Mouse (Mus musculus): Measurements from ENCODE around the gene Gm10318.

Gene Gm10318

DNA sequence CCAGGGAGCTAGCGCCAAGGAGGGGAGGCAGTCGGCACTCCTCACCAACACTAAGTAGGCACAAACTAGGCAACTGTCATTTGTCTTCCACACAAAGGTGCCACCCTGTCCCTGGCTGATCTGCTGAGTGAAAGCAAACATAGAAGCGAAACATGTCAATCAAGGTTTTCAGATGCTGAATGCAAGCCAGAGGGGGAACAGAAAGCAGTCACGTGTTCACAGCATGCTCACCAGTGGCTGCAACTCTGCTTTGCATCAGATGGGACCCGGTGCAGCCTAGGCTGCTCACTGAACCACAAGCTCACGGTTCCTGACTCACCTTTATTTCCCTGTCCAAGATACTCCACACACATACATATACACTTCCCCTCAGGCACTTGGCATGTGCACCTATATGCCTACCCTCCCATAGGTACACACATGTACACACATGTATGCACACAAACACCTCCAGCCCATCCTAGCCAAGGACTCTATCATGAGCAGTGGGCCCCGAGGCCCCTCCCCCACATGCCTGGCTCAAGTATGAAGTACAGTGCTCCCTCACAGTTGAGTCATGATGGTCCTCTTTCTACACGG lies 38.4 kb downstream of the Gm10318 start:
- DNase-seq (ENCODE audit: extremely low spot score, low read depth, low spot score): no peak

DNA sequence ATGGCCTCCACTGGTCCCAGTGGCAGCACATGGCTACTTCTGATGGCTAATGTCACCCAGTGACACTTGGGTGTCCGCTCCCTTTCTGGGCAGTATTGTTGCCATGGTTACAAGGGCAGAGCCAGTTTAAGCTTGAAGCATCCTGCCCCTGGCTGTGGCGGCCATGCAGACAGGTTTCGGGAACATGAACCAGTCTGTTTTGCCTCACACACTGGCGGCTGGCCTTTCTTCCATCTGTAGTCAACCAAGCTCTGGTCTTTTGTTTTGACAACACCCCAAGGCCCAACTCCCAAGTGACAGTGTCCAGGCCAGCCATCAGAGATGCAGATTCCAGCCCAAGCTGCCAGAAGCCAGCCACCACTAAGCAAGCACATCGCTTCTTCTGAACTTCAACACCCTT lies 42.9 kb downstream of the Gm10318 start:
- no peak for DNase-seq (ENCODE audit: extremely low spot score, low read depth, low spot score)

DNA sequence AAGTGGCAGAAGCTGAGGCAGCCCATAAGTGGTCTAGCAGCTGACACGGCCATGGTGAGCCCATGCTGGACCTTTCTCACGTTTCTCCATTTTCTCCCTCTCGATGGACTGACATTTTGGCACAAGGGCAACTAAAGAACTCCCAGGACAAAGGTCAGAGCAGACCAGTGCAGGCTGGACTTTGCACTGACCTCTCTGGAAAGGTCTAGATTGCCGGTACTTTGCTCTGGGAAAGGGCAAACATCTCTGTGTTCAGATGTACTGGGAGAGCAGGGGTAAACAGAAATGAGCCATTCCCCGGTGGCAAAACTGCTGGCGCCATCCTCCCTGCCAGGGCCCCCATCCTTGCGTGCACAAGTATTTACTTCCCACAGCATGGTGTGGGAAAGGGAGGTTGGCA lies 47.5 kb downstream of the Gm10318 start:
- DNase-seq (ENCODE audit: extremely low spot score, low read depth, low spot score): no peak

DNA sequence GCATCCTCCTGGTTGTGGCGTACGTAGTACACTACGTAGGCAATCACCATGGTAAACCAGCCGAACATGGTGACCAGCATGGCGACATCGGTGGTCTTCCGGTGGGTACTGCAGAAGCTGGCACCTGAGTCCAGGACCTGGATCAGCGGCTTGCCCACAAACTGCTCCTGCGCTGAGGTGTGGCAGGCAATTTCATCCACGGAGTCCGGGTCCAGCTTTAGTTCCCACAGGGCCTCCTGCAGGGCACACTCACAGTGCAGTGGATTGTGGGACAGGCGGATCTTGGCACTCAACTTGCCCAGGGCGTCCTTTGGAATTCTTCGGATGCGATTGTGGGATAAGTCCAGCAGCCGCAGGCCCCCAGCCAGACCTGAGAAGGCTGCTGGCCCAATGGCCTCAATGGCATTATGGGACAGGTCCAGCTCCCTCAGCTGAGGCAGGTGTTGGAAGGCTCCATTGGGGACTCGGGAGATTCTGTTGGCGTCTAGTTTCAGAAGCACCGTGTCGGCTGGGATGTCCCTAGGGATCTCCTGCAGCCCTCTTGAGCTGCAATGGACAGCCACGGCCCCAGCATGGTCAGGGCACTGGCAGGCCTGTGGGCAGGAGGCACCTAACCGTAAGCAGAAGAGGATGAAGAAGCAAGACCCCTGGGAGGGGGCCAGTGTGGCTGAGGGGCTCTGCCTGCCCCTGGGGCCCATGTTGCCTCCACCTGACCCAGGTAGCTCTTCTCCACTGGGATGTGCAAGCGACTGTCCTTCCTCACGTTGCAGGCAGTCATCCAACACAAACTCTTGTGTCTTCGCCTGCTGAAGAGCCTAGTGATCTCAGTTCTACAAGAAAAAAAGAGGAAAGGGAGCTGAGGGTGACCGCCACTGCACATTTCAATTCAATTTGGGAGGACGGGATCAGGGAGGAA lies 48.5 kb downstream of the Gm10318 start:
- DNase-seq (ENCODE audit: extremely low spot score, low read depth, low spot score): no peak

DNA sequence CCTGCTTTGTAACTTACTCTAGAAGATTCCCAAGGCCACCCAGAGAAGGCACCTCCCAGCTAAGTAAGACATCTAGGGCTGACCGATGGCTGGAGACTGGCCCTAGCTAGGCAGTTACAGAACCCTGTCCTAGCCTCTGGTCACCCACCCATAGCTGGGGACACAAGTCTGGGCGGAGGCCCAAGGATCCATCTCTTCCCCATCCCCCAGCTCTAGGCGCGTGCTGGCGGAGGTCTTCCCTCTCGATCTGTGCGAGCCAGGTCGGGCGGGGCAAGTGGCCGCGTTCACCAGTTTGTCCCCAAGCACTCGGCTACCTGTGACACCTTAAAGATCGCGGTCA lies 49.2 kb downstream of the Gm10318 start:
- DNase-seq (ENCODE audit: extremely low spot score, low read depth, low spot score): no peak

DNA sequence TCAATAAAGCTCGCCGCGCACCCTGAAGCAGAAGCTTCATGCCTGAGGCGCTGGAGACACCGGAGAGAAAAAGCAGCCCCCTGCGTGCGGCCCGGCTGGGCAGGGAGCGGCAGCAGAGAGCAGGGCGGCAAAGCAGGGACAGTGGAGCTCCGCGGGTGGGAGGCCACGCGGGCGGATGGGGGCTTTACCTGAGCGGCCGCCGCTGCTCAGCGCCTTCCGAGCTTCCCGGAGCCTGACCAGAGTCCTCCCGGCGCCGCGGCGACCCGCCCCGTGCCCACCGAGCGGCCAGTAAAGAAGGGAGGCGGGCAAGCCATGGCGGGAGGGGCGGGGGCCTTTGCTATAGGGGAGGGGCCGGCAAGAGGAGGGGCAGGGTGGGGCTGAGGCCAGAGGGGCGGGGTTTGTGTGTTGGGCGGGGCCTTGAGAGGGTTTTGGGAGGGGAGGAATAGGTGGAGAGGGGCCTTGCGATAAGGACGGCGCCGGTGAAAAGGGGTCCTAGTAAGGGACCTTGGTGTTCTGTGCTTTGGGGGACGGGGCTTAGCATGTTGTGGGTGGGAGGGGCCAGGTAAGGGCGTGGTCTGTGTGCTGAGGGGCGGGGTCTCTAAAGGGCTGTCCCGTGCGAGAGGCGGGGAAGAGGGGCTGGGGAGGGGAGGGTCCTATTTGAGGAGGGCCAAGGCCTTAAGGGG lies 49.7 kb downstream of the Gm10318 start, which contains the start of gene Lrrc3:
Lrrc3 (minus strand) TSS at position 326 of the 683 bp plus-strand sequence.
- DNase-seq (ENCODE audit: extremely low spot score, low read depth, low spot score): no peak

DNA sequence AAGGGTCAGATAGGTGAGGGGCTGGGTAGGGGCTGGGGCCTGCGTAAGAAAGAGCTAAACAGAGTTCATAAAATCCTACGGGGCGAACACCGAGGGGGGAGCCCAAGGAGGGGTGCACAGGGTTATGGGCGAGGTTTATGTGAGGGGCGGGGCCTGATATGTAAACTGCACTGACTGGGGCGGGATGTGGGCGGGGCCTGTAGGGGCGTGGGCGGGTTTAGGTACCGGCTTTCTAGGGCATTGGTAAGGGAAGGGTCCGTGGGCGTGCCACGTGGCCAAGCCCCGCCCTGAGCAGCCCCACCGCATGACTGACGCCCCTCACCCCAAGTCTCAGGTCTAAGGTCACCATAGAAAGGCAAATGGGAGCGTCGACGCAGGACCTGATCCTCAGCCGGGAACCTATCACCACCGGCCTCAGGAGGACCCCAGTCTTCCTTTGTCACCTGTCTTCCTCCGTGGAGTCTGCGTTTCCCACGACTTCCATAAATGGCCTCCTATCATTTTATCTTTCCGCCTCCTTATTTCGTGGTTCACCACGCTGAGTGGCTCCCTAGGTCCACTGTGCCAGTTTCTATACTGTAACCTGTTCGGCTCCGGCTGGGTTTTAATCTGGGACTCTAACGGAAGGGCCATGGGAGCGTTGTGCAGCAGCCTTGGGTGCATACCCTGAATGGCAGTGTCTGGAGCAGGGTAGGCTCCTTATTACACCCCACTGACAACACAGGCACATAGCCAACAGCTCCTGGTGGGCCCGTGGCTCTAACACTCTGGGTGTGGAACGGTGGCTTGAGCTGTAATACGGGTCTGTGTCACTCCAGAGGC lies 50.4 kb downstream of the Gm10318 start:
- no peak for DNase-seq (ENCODE audit: extremely low spot score, low read depth, low spot score)
